Mouse (Mus musculus) midbrain, embryonic 16.5 days (tissue): Measurements from ENCODE around the gene Itpr1. TPM values are rescaled to one million over a fixed set of nuclear protein-coding genes. Genes with fewer than 3 reads are reported as not detected.

Source experiments
- ATAC-seq: fragments of 200-750 bp; cut with Nextera tagmentation; 2 replicates; pipeline ENCODE4 v1.8.0; 2017; ENCODE audit warnings: moderate TSS enrichment
- H3K27ac ChIP-seq: fragments of 300-500 bp; sonication (generic); 2 replicates; pipeline ENCODE4 v1.5.1; 2014; ENCODE audit warnings: mild to moderate bottlenecking, low read length, mixed read lengths
- H3K27me3 ChIP-seq: fragments of 300-500 bp; sonication (generic); 2 replicates; pipeline ENCODE4 v1.6.1; 2014; ENCODE audit warnings: low read depth, low read length, mixed read lengths; ENCODE audit not compliant: control insufficient read depth, insufficient read depth
- H3K36me3 ChIP-seq: fragments of 300-500 bp; sonication (generic); 2 replicates; pipeline ENCODE4 v1.6.1; 2014; ENCODE audit warnings: mild to moderate bottlenecking, low read length, moderate library complexity, mixed read lengths; ENCODE audit not compliant: control insufficient read depth, insufficient read depth
- H3K4me1 ChIP-seq: fragments of 300-500 bp; sonication (generic); 2 replicates; pipeline ENCODE4 v1.6.1; 2014; ENCODE audit warnings: mild to moderate bottlenecking, low read length, mixed read lengths; ENCODE audit not compliant: control insufficient read depth, insufficient read depth
- H3K4me2 ChIP-seq: fragments of 300-500 bp; sonication (generic); 2 replicates; pipeline ENCODE4 v1.6.1; 2014; ENCODE audit warnings: mild to moderate bottlenecking, low read length, mixed read lengths
- H3K4me3 ChIP-seq: fragments of 300-500 bp; sonication (generic); 2 replicates; pipeline ENCODE4 v1.5.1; 2014; ENCODE audit warnings: low read depth, mild to moderate bottlenecking, low read length, moderate library complexity, mixed read lengths
- H3K9ac ChIP-seq: fragments of 300-500 bp; sonication (generic); 2 replicates; pipeline ENCODE4 v1.6.1; 2014; ENCODE audit warnings: low read depth, low read length, mixed read lengths
- H3K9me3 ChIP-seq: fragments of 300-500 bp; sonication (generic); replicated peaks from 2 replicates; pipeline ENCODE4 v1.6.1; 2014; ENCODE audit warnings: mild to moderate bottlenecking, low read length, mixed read lengths; ENCODE audit not compliant: control insufficient read depth, poor library complexity, severe bottlenecking
- WGBS: fragments of 180-500 bp; shearing (Covaris S2); extraction: QIAGEN DNeasy Blood & Tissue Kit; methylation state at CpG from one replicate; pipeline ENCODE4 v1.1.7; 2014; 5-methylcytosine and 5-hydroxymethylcytosine counted together
- polyA plus RNA-seq: library from polyadenylated mRNA; unstranded; fragments of >200 nt; fragmentation: Nextera tagmentation; extraction: Ambion mirVana; gene quantifications from 2 replicates; pipeline ENCODE4 v1.2.1, GENCODE M21; 2015

Gene Itpr1
- polyA plus RNA-seq, 1 experiment from 2014 or later = 4.2 TPM

DNA sequence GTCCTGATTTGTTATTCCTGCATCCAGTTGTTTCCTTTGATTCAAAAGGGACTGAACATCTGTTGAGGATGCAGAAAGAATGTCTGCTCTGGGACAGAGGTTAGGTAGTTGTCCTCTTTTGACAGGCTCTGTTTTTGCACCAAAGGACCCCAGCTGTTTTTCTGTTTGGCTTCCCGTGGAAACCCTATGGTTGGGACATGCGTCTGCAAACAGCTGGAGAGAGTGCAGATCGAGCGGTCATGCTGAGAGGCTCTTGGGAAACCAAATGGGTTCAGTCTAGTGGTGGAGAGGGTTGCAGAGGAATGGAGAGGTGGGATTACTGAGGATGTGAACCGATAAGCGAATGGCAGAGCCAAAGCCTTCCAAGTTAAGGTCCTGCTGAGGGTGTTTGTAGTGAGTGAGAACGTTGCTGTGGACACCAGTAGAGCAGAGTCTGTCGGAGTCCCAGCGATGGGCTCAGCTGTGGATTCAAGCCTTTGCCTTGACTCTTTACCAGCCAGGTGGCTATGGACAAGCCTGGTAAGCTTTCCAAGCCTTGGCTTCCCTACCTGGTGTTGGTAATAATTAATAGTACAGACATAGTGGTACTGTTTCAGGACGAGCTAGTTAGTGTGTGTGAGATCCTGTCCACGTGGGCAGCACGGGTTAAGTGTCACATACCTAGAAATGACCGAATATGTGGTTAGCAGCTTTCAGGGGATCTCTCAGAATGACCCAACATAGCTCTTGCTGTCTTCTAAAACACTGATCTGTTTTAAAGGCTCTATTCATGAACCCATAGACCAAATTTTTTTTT is 39.9 kb downstream of the Itpr1 start:
- Histone ChIP-seq H3K9ac (no peak overlapping the region), H3K36me3 (no peaks in the 10 kb centered on the region), H3K4me2 (no peak overlapping the region), H3K4me1 (peaks cover 9% of the 10 kb centered on the region; the same call in 1 of the 2 replicates), H3K27me3 (no peaks in the 10 kb centered on the region), H3K27ac (no peak overlapping the region), H3K4me3 (no peak overlapping the region), H3K9me3 (no peaks in the 10 kb centered on the region)
- 80% methylated on average over 13 of the region's 13 CpGs for WGBS
- ATAC-seq = no peak

DNA sequence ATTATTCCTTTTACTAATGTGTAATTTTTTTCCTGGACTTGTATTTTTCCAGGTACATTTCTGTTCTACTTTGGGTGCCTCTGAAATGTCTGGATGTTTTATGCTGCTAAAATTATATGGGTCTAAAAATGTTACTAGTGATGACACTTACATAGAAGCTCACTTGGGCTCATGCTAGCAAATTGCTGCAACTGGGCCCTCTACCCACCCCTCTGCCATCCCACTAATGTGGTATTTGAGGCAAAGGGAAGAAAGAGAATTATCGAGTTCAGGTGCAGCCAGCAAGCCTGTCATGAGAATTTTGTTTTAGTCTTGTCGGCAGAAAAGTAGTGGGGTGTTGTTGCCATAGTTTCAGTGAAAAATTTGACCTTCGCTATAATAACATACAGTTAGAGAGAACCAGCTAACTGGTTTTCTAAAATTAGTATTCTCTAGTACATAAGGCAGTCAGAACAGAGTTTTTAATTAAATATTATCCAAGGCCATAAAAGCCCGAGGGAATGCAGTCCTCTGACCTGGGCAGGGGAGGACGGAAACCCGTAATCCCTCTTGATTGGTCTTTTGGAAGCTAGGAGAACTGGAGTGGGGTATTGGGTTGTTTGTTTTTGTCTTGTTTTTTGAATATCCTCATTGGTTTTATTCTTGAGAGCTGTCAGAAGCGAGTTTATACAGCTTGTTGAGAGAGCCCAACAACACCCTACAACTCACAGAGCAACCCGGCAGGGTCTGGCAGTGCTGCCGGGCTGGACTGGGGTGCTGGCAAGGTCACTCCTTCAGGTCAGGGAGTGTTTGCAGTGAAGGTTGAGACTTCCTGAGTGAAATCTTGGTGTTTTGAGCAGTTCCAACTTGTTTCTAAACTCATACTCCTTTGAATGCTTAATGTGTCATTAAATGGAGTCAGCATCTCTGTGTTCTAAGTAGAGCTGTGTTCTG is 41.5 kb downstream of the Itpr1 start:
- no peaks in the 10 kb centered on the region for H3K9me3 ChIP-seq
- 76% methylated on average over 9 of the region's 9 CpGs for WGBS
- H3K4me3 ChIP-seq = no peak overlapping the region
- H3K4me1 ChIP-seq = peaks cover 2% of the 10 kb centered on the region; the same call in 1 of the 2 replicates
- no peak for ATAC-seq
- H3K27ac ChIP-seq = no peak overlapping the region
- no peak overlapping the region for H3K9ac ChIP-seq
- H3K4me2 ChIP-seq = no peak overlapping the region
- no peaks in the 10 kb centered on the region for H3K27me3 ChIP-seq
- H3K36me3 ChIP-seq = no peaks in the 10 kb centered on the region

DNA sequence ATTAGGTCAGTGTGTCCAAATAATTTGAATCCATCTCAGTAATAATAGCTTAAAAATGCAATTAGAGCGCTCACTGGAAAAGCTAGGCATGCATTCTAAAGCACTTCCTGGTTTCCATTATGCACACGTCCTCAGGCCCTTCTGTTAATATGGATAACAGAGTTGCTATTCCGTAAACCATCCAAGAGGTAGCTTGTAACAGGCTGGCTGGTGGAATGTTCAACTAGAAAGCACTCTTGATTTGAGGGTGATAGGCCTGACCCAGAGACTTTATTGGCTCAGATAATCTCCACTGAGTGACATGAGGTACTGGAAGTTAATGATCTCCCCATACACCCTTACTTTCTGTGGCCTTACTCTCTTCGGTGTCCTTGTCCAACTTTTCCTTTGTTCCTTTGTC is 43.0 kb downstream of the Itpr1 start:
- H3K36me3 ChIP-seq = no peaks in the 10 kb centered on the region
- no peaks in the 10 kb centered on the region for H3K4me1 ChIP-seq
- H3K4me3 ChIP-seq = no peak overlapping the region
- no peak overlapping the region for H3K9ac ChIP-seq
- ATAC-seq = no peak
- H3K9me3 ChIP-seq = no peaks in the 10 kb centered on the region
- no peak overlapping the region for H3K27ac ChIP-seq
- H3K27me3 ChIP-seq = no peaks in the 10 kb centered on the region
- 66% methylated on average over 4 of the region's 4 CpGs for WGBS
- no peak overlapping the region for H3K4me2 ChIP-seq

DNA sequence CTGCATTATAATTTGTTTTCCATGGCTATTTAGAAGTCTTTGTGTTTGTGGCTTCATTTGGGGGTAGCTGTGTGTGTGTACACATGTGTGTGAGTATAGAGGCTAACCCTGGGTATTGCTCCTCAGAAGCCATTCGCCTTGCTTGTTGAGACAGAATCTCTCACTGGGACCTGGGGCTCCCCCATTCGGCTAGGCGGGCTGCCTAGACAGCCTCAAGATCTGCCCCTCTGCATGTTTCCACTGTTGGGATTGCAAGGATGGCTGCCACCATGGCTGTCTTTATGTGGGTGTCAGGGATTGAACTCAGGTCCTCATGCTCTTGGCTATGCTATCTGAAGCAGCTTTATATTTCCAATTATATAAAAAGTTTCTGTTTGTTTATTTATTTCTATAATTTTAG is 44.3 kb downstream of the Itpr1 start:
- Histone ChIP-seq H3K9me3 (no peaks in the 10 kb centered on the region), H3K27ac (no peak overlapping the region), H3K27me3 (no peaks in the 10 kb centered on the region), H3K9ac (no peak overlapping the region), H3K4me3 (no peak overlapping the region), H3K36me3 (no peaks in the 10 kb centered on the region), H3K4me2 (no peak overlapping the region), H3K4me1 (no peaks in the 10 kb centered on the region)
- no peak for ATAC-seq
- WGBS = 79% methylated on average over 3 of the region's 3 CpGs

DNA sequence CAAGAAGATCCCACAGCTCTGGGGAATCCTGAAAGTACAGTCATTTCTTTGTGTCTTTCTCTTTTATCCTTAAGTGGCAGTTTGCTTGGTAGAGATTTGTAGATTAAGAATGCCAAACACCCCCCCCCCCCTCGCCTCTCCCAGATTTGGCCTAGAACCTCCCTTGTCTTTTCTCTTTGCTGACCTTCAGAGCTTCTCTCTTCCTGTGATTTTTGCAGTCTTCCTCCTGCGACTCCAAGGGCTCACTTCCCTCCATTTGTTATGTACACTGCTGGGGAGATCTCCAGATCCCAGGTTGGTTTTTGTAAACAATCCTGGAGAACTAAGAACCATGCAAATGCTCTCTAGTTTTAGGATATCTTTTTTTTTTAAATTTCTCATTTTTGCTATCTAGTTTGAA is 45.7 kb downstream of the Itpr1 start:
- no peak overlapping the region for H3K9ac ChIP-seq
- H3K36me3 ChIP-seq = no peaks in the 10 kb centered on the region
- H3K4me2 ChIP-seq = no peak overlapping the region
- H3K4me1 ChIP-seq = no peaks in the 10 kb centered on the region
- H3K27ac ChIP-seq = no peak overlapping the region
- H3K4me3 ChIP-seq = no peak overlapping the region
- no peaks in the 10 kb centered on the region for H3K9me3 ChIP-seq
- H3K27me3 ChIP-seq = no peaks in the 10 kb centered on the region
- WGBS = 61% methylated on average over 2 of the region's 2 CpGs
- no peak for ATAC-seq

DNA sequence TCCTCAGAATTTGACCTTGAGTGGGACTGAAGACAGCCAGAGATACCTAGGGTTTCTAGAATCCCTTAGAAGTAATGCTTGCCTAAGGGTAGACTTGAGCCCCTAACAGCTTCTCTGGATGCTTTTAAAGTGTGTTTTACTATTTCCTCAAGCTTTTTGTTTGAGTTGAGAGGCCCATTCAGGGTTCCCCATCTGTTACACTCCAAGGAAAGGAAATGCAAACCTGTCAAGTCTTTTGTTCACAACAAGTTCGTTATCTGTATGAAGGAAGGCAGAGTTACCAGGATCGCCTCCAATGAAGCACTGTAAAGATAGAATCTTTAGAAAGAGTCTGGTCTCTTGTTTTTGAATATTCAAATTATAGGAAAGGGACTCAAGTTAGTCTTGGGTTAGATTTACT is 46.8 kb downstream of the Itpr1 start:
- ATAC-seq = no peak
- H3K4me1 ChIP-seq = no peaks in the 10 kb centered on the region
- no peak overlapping the region for H3K4me2 ChIP-seq
- no peak overlapping the region for H3K27ac ChIP-seq
- 35% methylated on average over 2 of the region's 2 CpGs for WGBS
- H3K4me3 ChIP-seq = no peak overlapping the region
- no peaks in the 10 kb centered on the region for H3K27me3 ChIP-seq
- H3K36me3 ChIP-seq = no peaks in the 10 kb centered on the region
- no peak overlapping the region for H3K9ac ChIP-seq
- no peaks in the 10 kb centered on the region for H3K9me3 ChIP-seq

DNA sequence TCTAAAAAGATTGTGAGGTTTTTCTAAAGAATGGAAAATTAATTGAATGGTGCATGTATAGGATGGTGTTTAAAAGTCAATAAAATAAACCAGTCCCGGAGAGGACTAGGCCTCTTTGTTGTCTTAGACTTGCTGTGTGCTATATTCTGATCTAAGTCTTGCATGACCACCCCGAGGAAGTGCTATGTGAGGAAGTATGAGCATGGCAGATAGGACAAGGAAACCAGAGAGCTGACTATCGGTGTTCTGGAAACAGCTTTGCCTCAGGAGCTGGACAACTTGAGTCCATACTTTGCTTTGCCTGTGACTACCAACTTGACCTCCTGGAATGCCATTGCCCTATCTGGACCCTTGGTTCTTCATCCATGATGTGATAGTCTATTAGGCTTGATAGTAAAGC is 48.6 kb downstream of the Itpr1 start:
- H3K4me3 ChIP-seq = no peak overlapping the region
- no peaks in the 10 kb centered on the region for H3K9me3 ChIP-seq
- no peak for ATAC-seq
- H3K4me1 ChIP-seq = no peaks in the 10 kb centered on the region
- H3K27me3 ChIP-seq = no peaks in the 10 kb centered on the region
- WGBS = 83% methylated on average over 3 of the region's 3 CpGs
- H3K4me2 ChIP-seq = no peak overlapping the region
- H3K36me3 ChIP-seq = no peaks in the 10 kb centered on the region
- no peak overlapping the region for H3K9ac ChIP-seq
- H3K27ac ChIP-seq = no peak overlapping the region

DNA sequence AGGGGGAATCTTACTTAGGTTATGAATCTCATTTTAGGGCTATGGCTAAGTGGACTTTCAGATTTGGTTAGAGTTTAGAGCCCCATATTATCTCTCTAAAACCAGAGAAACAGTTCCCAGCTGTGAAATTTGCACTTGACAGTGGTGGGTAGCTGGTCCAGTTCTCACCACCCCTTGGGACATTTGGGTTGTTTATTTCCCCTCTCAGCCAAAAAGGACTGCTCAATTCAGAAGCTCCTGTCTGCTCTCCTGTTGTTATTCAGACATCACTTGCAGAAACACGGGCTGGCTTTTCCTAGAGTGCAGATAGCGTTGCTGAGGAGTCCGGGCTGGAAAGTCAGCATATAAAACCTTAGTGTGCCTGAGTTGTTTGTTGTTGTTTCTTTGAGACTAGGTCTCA is 51.3 kb downstream of the Itpr1 start:
- no peak for ATAC-seq
- WGBS = 81% methylated on average over 3 of the region's 3 CpGs
- no peaks in the 10 kb centered on the region for H3K27me3 ChIP-seq
- H3K4me3 ChIP-seq = no peak overlapping the region
- H3K4me1 ChIP-seq = no peaks in the 10 kb centered on the region
- no peak overlapping the region for H3K4me2 ChIP-seq
- H3K9me3 ChIP-seq = no peaks in the 10 kb centered on the region
- no peak overlapping the region for H3K27ac ChIP-seq
- H3K9ac ChIP-seq = no peak overlapping the region
- H3K36me3 ChIP-seq = no peaks in the 10 kb centered on the region

DNA sequence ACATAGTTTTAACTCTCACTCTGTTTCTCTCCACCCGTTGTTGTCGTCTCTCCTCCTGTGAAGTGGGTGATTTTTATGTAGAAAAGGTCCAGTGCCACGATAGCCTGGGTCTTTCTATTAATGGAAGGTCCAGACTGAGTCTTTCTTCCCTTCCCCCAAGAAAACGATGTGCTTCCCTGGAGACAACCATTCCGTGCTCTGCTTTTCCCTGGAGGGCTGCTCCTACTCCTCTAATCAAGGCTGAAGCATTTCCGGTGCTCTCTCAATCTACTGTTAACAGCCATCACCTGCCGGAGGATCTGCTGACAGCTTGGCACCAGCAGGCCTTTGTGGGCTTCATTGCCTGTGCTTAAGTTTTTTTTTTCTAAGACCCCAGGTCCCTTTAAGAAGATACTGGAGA is 60.6 kb downstream of the Itpr1 start:
- ATAC-seq = no peak
- 76% methylated on average over 7 of the region's 7 CpGs for WGBS
- H3K27ac ChIP-seq = no peak overlapping the region

More for the DNA sequence above, 60.6 kb downstream of the Itpr1 start:
- Histone ChIP-seq H3K9ac (no peak overlapping the region), H3K4me1 (no peaks in the 10 kb centered on the region), H3K36me3 (no peaks in the 10 kb centered on the region), H3K4me2 (no peak overlapping the region), H3K9me3 (no peaks in the 10 kb centered on the region), H3K27me3 (no peaks in the 10 kb centered on the region), H3K4me3 (no peak overlapping the region)
